Mouse (Mus musculus) Patski (cell line): ENCODE data around the gene Rpl36a. TPM values are rescaled to one million over a fixed set of nuclear protein-coding genes. Genes with fewer than 3 reads are reported as not detected.

Experiments
- ATAC-seq: fragments of 100-300 bp; one replicate; pipeline ENCODE4 v1.8.0; 2021
- CTCF ChIA-PET: fragments of 350-600 bp; sonication (Branson Sonifier 250); formaldehyde crosslinking; loops from one replicate; lab custom pipeline; 2022; ENCODE audit warnings: inconsistent platforms; lab: Charles Lee
- POLR2A ChIA-PET: fragments of 350-600 bp; sonication (Branson Sonifier 250); formaldehyde crosslinking; loops from one replicate; lab custom pipeline; 2022; ENCODE audit warnings: antibody characterized with exemption, inconsistent platforms; lab: Charles Lee
- DNase-seq: peaks from one replicate; pipeline ENCODE4 v3.0.0-alpha.2; 2011; ENCODE audit warnings: low read depth, low spot score
- H3K27me3 ChIP-seq: fragments of 371-371 bp; one replicate; pipeline ENCODE4 v1.5.1; 2021
- CTCF ChIP-seq: fragments of 100-300 bp; IDR thresholded peaks from one replicate; pipeline ENCODE4 v1.5.1; 2021
- in situ Hi-C: fragments of 300-500 bp; cut with MboI; formaldehyde crosslinking; loops from 3 replicates; pipeline ENCODE4 v1.11.1; 2018; ENCODE audit warnings: low pct_unique_long_range_greater_than_20kb, mixed read lengths
- polyA plus RNA-seq: library from polyadenylated mRNA; unstranded; gene quantifications from one replicate; pipeline ENCODE4 v1.2.3, GENCODE M21; 2021

The Rpl36a gene
- polyA plus RNA-seq, 1 experiment from 2014 or later = 555 TPM

GRCm38 (mm10) chrX:134621685-134622084 lies 36.2 kb downstream of the Rpl36a start:
- in situ Hi-C loops = no loop called here
- no peak for DNase-seq
- ATAC-seq = no peak
- H3K27me3 ChIP-seq = peaks cover 14% of the 10 kb centered on the region
- ChIA-PET CTCF (interaction anchor here (1.2 kb wide), 1 partner anchor 10 kb away, joined by 3 read pairs; no protein-coding TSS in a partner anchor), POLR2A (no interaction called here)
- TF ChIP-seq CTCF = no peak

GRCm38 (mm10) chrX:134623350-134623749 lies 37.9 kb downstream of the Rpl36a start:
- DNase-seq (no peak), ATAC-seq (no peak)
- ChIA-PET CTCF (interaction anchor here (0.8 to 1.7 kb wide), 2 partner anchors 8 to 9 kb away, joined by 3 to 6 read pairs; no protein-coding TSS in a partner anchor), POLR2A (interaction anchor here (0.6 kb wide), 1 partner anchor 39 kb away, joined by 4 read pairs; no protein-coding TSS in a partner anchor)
- peaks cover 9% of the 10 kb centered on the region for H3K27me3 ChIP-seq
- in situ Hi-C loops = no loop called here
- TF ChIP-seq CTCF = no peak

- ChIA-PET POLR2A (no interaction called here), CTCF (no interaction called here)
- peaks cover 5% of the 10 kb centered on the region for H3K27me3 ChIP-seq
- in situ Hi-C loops = no loop called here
- no peak for ATAC-seq
- TF ChIP-seq CTCF = no peak
- no peak for DNase-seq
Measured at GRCm38 (mm10) chrX:134628200-134628599, 42.7 kb downstream of the Rpl36a start.

- no peak for DNase-seq
- CTCF ChIA-PET = no interaction called here
- H3K27me3 ChIP-seq = peaks cover 15% of the 10 kb centered on the region
- no peak for ATAC-seq
- in situ Hi-C loops = no loop called here
- POLR2A ChIA-PET = no interaction called here
- TF ChIP-seq CTCF = no peak
Measured at GRCm38 (mm10) chrX:134632710-134633109, 47.3 kb downstream of the Rpl36a start.

GRCm38 (mm10) chrX:134635111-134635510 lies 49.7 kb downstream of the Rpl36a start:
- ATAC-seq (no peak), DNase-seq (no peak)
- peaks cover 15% of the 10 kb centered on the region for H3K27me3 ChIP-seq
- CTCF ChIA-PET = no interaction called here
- in situ Hi-C loops = no loop called here
- no peak for TF ChIP-seq CTCF
- POLR2A ChIA-PET = no interaction called here

- TF ChIP-seq CTCF = no peak
- no peak for DNase-seq
- H3K27me3 ChIP-seq = peaks cover 16% of the 10 kb centered on the region
- ChIA-PET POLR2A (no interaction called here), CTCF (no interaction called here)
- in situ Hi-C loops = no loop called here
- no peak for ATAC-seq
Measured at GRCm38 (mm10) chrX:134635860-134636259, 50.4 kb downstream of the Rpl36a start.

Other genes with a start within 250 kb of the Rpl36a start
- 0.04 TPM for gene Drp2, start 181.1 kb upstream of the Rpl36a start, polyA plus RNA-seq
- gene Taf7l, start 109.2 kb upstream of the Rpl36a start, polyA plus RNA-seq = not detected
- gene Timm8a1, start 43.8 kb upstream of the Rpl36a start, polyA plus RNA-seq = 63.0 TPM
- not detected for gene Btk, start 2.1 kb upstream of the Rpl36a start, polyA plus RNA-seq
- gene Gla, start 15.5 kb downstream of the Rpl36a start, polyA plus RNA-seq = 26.9 TPM
- 133 TPM for gene Hnrnph2, start 15.5 kb downstream of the Rpl36a start, polyA plus RNA-seq
- 0.01 TPM for gene Armcx4, start 100.9 kb downstream of the Rpl36a start, polyA plus RNA-seq
- gene Armcx1, start 132.3 kb downstream of the Rpl36a start, polyA plus RNA-seq = not detected
- 0.21 TPM for gene Armcx6, start 165.8 kb downstream of the Rpl36a start, polyA plus RNA-seq
- 37.4 TPM for gene Armcx3, start 170.9 kb downstream of the Rpl36a start, polyA plus RNA-seq
- 3.1 TPM for gene Armcx2, start 223.6 kb downstream of the Rpl36a start, polyA plus RNA-seq